Mouse (Mus musculus) mesoderm, embryonic 11.5 days (tissue): Measurements from ENCODE around the gene Fgf6.

Experiments
- DNase-seq: peaks from one replicate; pipeline ENCODE4 v3.0.0-alpha.2; 2012; ENCODE audit warnings: low read depth, low spot score

Gene Fgf6

DNA sequence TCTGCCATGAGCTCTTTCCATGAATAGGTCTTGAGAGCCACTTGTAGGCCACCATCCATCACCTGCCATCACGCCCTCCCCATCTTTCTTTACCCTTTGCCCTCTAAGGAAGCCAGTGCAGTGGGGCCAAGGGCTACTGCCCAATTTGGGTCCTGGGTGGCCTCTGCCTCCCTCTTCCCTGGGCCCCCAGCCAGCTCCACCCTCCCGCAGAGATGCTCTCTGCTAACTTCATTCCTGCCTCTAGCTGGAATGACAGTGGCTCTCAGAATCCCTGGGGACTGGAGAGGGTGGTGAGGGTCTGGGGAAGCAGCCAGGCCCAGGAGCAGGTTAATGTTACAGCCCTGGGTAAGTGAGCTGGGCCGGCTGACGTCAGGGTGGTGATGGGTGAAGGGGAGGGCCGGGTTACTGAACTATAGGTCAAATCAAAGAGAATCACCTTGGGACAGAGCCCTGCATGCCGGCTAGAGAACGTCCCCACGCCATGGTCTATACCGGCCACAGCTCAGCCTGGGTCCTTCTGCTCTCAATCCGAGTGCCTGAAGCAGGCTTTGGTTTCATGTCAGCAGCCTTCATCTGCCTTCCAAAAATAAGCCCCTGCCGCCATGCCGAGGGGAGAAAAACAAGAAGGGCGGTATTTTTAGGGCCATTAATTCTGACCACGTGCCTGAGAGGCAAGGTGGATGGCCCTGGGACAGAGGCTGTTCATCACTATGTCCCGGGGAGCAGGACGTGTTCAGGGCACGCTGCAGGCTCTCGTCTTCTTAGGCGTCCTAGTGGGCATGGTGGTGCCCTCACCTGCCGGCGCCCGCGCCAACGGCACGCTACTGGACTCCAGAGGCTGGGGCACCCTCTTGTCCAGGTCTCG is at the start of gene Fgf6:
Gene Fgf6, plus strand, starts transcription at position 681 of the 865 bp plus-strand sequence.
- no peak for DNase-seq

DNA sequence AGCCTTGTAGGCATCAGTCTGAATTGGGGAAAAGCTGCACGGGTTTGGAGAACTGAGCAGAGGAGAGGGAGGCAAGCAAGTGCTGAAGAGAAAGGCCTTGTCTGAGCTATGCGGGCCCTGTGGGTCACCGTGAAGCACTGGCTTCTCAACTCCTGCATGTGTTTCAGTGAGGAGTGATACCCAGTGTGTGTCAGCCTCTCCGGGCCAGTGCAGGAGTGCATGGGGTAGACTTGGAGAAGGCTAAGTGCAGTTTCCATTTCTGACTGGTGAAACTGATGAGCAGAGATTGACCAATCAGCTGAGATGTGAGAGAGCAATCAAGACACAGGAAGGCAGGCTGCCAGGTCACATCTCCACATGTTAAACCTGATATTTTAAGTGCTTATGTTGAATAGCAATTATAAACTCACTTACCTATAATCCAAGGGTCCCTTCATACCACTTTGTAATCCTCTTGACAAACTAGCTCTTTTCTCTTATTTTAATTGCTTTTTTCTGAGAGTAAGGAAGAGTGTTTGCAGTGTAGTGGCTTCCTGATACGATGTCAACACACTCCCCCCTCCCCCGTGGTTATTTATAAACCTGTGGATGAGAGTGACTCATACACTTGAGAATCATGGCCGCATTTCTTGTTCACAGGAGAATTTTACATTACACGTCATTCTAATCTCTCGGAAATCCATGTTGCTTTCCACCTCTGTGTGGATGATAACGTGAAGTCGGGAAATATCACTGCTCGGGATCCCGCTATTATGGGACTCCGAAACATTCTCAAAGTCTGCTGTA is 49.0 kb upstream of the Fgf6 start:
- no peak for DNase-seq

GRCm38 (mm10) chr6:126981539-126982234 is 33.7 kb upstream of the Fgf6 start:
- no peak for DNase-seq

- DNase-seq = no peak
Observed at GRCm38 (mm10) chr6:126993676-126994075, 21.7 kb upstream of the Fgf6 start.

GRCm38 (mm10) chr6:126995494-126995893 is 19.9 kb upstream of the Fgf6 start:
- DNase-seq = no peak

DNA sequence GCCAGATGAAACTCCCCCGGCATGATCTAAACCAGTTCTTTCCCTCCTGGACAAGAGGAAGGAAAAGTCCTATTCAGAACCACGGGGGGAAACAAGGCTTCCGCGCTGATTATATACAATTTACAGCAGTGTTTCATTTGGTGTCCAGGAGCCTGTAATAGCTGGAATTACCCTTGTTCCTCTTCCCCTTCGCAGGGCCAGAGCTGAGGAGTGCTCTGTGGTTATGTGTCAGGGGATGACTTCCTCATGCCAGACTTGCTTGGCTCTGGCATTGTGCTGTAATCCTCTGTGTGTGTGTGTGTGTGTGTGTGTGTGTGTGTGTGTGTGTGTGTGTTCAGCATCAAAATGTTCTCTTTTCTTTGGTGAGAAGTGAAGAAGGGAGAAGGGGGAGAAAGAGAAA is 19.0 kb upstream of the Fgf6 start:
- DNase-seq = no peak

DNA sequence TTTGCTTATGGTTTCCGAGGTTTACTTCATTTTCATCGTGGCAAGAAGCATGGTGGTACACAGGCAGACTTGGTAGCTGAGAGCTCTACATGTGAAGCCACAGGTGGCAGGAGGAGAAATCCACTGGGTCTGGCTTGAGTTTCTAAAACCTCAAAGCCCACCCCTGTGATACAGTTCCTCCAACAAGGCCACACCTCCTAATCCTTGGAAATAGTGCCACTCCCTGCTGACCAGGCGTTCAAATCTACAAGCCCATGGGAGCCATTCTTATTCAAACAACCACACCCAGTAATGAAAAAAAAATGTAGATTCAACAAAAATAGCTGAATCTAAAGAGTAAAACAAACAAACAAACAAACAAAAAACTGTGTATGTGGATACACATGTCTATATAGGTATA is 9.7 kb upstream of the Fgf6 start:
- no peak for DNase-seq

DNA sequence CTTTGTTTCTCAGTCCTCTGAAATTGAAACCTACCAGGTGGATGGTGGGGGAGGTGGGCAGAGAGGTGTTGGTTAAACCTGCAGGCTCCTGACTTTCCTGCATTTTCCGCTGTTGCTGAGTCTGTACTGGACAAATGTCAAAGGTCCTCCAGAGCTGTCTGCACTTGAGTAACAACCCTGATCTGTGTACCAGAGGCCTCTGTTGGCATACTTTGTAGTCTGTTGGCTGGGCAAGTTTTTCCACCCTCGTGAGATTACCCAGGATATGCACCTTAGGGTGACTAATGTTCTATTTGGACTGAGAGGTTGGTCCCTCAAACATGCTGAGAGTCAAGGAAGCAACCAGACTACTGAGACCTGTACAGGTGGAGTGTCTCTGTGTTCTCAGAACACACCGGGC is 8.8 kb upstream of the Fgf6 start:
- DNase-seq = no peak

- no peak for DNase-seq
Observed at GRCm38 (mm10) chr6:127010021-127010420, 5.4 kb upstream of the Fgf6 start.

- no peak for DNase-seq
Observed at GRCm38 (mm10) chr6:127011947-127012535, 3.3 kb upstream of the Fgf6 start.

DNA sequence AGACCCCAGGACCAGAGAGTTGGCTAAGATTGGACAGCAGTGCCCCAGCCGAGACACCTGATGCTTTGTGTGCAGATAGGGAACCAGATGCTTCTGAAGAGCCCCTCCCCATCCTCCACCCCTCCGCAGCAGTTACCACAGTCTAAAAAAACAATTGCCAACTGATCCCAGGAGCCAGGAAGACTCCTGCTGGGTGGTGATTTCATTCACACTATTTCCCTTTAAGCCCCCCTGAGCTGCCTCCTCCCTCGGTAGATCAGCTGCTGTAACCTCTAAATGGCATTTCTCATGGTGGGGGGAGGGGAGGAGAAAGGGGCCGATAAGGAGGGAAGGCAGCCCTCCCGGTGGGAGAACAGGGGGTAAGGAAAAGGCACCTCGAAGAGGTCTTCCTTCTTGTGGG is 3.9 kb downstream of the Fgf6 start:
- peak; percentile 51 for DNase-seq

- no peak for DNase-seq
Observed at GRCm38 (mm10) chr6:127020431-127020830, 5.0 kb downstream of the Fgf6 start.

- no peak for DNase-seq
Observed at GRCm38 (mm10) chr6:127024836-127025235, 9.4 kb downstream of the Fgf6 start.

DNA sequence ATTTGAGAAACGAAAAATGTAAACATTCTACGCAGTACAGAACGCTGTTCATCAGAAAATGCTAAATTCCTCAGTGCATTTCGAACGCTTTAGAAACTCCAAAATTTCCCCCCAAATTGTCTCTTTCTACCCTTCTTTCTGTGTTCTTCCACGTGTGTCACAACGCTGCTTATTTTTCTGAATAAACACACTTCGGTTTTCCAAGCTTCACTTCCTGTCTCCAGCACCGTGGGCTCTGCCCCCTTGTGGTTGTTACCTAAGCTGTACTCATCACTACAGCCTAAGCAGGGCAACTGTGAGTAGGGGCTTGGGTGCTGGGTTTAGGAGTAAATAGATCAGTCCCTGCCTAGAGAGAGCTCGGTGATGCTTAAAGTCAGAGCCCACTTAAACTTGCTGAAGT is 19.4 kb downstream of the Fgf6 start:
- DNase-seq = peak; percentile 52

DNA sequence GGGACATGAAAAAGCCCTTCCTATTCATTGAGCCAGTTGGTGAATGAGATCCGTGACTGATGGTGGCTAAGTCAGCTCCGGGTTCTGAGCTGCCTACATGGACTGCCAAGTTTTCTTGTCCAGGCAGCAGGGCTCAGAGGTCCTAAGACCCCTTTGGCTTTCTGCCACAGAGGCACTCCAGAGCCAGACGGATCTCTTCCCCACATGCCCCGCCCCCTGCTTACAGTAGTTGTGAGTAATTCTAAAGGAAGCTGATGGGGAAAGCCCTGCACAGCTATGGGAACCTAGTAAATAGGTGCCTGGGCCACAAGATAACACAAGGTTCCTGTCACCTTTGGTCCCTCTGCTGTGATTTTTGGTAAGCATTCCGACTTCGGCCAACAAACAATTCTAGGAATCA is 29.5 kb downstream of the Fgf6 start:
- no peak for DNase-seq

- DNase-seq = peak; percentile 72
Observed at GRCm38 (mm10) chr6:127050847-127051246, 35.5 kb downstream of the Fgf6 start.

DNA sequence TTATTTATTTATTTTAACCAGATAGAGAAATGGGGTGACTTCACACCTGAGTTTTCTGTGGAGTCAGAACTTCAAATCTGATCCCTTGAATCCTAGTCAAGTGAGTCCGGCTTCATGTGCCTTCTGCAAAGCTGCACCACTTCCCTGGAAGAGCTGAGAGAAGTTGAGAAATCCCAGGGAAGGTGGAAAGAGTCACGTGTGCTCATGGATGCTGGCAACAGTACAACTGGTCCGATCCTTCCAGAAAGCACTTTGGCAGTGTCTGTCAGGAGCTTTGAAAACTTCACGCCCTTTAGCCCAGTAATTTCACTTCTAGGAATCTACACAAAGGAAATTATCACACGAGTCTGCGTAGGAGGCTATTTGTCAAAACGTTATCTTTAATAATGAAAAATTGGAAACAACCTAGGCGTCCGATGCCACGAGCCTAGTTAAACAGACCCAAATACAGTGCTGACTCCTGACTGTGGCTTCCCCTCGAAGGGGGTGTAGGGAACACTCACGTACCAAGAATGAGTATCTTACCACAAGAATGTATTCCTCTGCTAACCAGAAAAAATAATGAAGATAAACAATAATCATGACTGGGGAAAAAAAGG is 41.7 kb downstream of the Fgf6 start:
- DNase-seq = no peak

DNA sequence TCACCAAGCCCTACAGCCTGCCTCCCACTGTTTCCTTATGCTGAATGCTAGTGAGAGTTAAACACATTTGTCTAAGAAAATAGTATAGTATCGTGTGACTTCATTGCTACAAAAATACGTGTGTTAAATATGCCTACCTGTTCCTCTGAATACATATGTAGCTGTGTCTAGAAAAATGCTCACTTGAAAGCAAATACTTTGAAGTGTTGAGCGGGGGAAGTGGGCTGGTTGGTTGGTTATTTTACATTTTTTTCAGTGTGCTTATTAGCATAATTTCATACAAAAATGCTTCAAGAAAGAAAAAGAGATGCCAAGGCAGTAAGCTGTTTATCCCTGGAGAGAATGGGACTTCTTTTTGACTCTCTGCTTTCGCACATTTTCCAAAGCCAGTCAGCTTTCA is 44.6 kb downstream of the Fgf6 start:
- no peak for DNase-seq

- DNase-seq = no peak
Observed at GRCm38 (mm10) chr6:127063915-127064314, 48.5 kb downstream of the Fgf6 start.

GRCm38 (mm10) chr6:127064815-127065214 is 49.4 kb downstream of the Fgf6 start:
- DNase-seq = no peak

DNA sequence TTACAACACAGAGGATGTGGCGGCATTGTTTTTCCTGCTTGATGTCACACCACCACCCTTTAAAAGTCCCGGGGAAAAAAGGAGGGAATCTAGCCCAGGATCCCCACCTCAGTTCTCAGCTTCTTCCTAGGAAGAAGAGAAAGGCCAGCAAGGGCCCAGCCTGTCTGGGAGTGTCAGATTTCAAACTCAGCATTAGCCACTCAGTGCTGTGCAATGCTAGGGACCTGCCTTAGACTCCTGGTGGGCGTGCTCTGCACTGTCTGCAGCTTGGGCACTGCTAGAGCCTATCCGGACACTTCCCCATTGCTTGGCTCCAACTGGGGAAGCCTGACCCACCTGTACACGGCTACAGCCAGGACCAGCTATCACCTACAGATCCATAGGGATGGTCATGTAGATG is 57.4 kb downstream of the Fgf6 start, which contains the start of gene Fgf23:
Gene Fgf23, plus strand, starts transcription at position 86 of the 400 bp plus-strand sequence.
- peak; percentile 16 for DNase-seq
